Mouse (Mus musculus) B cell, adult 62 days (primary cell): ENCODE results near the gene Gm9049. TPM values are rescaled to one million over a fixed set of nuclear protein-coding genes. Genes with fewer than 3 reads are reported as not detected.

ENCODE experiments used
- total RNA-seq: library from RNA; stranded (reverse); gene quantifications from 4 replicates; pipeline ENCODE4 v1.2.4, GENCODE M21; 2023

Gm9049 gene
- total RNA-seq = not detected in 4 replicates

GRCm38 (mm10) chr10:118354005-118354404, at the start of gene Gm9049:
Gm9049 (minus strand) TSS chr10:118354105.

GRCm38 (mm10) chr10:118348579-118348978, 5.3 kb downstream of the Gm9049 start, which contains the start of gene Gm9048:
Gm9048 (minus strand) TSS chr10:118348679.

GRCm38 (mm10) chr10:118343155-118343554, 10.8 kb downstream of the Gm9049 start, which contains the start of gene Gm9046:
Gm9046 (minus strand) TSS chr10:118343255.

GRCm38 (mm10) chr10:118337731-118338130, 16.2 kb downstream of the Gm9049 start, which contains the start of gene Gm9045:
Gm9045 (minus strand) TSS chr10:118337831.

GRCm38 (mm10) chr10:118332308-118332707, 21.6 kb downstream of the Gm9049 start, which contains the start of gene Gm9044:
Gm9044 (minus strand) TSS chr10:118332408.

GRCm38 (mm10) chr10:118326869-118327268, 27.0 kb downstream of the Gm9049 start, which contains the start of gene Gm9040:
Gm9040 (minus strand) TSS chr10:118326969.

Other genes starting within 250 kb of the Gm9049 start
- gene Mdm1, start 212.3 kb downstream of the Gm9049 start, total RNA-seq = 10.0 to 15.1 TPM (median 13.0 TPM) in 4 replicates
- not detected in 4 replicates for gene Il22, start 149.2 kb downstream of the Gm9049 start, total RNA-seq
- gene Gm32717, start 113.3 kb downstream of the Gm9049 start, total RNA-seq = 0.81 to 1.0 TPM (median 0.99 TPM) in 4 replicates
- gene Gm32802, start 95.4 kb downstream of the Gm9049 start, total RNA-seq = 0.81 to 1.0 TPM (median 0.99 TPM) in 4 replicates
- gene Iltifb, start 59.1 kb downstream of the Gm9049 start, total RNA-seq = not detected in 4 replicates
- not detected in 4 replicates for gene Gm9040, start 27.1 kb downstream of the Gm9049 start, total RNA-seq
- not detected in 4 replicates for gene Gm9044, start 21.7 kb downstream of the Gm9049 start, total RNA-seq
- gene Gm9045, start 16.3 kb downstream of the Gm9049 start, total RNA-seq = not detected in 4 replicates
- not detected in 4 replicates for gene Gm9046, start 10.8 kb downstream of the Gm9049 start, total RNA-seq
- not detected in 4 replicates for gene Gm9048, start 5.4 kb downstream of the Gm9049 start, total RNA-seq
- gene Ifng, start 86.9 kb upstream of the Gm9049 start, total RNA-seq = 0.66 to 1.2 TPM (median 0.94 TPM) in 3 of 4 replicates, not detected in the other